Mouse (Mus musculus) adrenal gland, postnatal 10 days (tissue): Measurements from ENCODE around the gene Aatf. TPM values are rescaled to one million over a fixed set of nuclear protein-coding genes. Genes with fewer than 3 reads are reported as not detected.

Source experiments
- DNase-seq: peaks from one replicate; pipeline ENCODE4 v3.0.0; 2021; ENCODE audit warnings: mixed read lengths
- total RNA-seq, 2 experiments: library from RNA; stranded (reverse); gene quantifications; 2 replicates each; pipeline ENCODE4 v1.2.3; 2021

Gene Aatf
- total RNA-seq, 2 experiments from 2014 or later: 18.1 to 22.5 TPM

DNA sequence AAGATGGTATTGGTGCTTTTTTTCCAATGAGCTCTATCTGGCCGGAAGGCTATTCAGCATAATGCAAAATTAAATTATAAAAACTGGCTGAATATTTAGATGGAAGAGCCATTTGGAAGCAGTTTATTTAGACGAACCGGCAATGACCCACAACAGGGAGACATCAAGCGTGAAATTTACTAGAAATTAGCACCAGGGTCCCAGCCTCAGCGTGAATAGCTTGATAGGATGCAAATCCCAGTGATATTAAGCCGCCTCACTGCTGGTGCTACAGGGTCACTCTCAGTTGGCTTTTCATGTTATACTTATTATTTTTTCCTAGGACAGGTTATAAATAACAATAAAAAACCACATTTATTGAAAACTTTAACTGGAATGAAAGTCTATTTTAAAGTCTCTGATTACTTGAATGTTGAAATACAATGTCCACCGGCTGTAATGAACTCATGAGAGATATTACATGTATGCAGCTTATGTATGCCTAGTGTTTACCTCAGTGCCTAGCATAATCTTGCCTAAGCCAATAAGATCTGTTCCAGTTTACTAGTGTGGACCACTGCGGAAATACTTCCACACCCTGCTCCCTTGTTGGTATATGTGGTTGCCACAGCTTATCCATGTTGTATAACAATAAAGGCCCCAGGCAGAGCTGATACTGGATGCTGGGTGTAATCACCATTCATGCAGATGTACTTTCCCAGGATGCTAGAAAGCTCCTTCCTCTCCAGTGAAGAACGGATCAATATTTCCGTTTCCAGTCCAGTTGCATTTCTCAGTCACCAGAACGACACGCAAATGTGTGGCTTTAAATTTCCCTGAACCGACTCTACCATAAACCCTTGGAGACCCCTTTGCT is 136.6 kb downstream of the Aatf start:
- no peak for DNase-seq

DNA sequence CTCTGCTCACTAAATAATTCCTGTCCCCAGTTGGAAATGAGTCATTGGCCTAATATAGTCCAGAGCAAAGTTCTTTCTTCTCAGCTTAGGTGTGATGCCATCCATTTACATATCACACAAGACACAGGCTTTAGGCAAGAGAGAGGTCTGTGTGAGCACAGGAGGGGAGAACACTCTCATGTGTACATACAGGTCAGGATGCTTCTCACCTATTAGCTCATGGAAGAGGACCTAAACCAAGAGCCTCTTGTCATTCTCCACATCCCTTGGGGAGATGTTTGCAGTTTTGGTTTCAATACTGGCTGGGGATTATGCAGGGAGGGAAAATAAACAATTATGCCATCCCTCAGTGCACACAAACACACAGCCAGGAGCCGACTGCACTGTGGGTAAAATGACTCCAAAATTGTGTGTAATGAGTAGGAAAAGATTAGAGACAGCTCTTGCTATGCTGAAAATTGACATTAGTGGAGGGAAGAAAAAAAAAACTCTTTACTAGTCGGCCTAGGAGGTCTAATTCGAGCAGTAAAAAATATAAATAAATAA is 137.3 kb downstream of the Aatf start:
- DNase-seq: no peak

DNA sequence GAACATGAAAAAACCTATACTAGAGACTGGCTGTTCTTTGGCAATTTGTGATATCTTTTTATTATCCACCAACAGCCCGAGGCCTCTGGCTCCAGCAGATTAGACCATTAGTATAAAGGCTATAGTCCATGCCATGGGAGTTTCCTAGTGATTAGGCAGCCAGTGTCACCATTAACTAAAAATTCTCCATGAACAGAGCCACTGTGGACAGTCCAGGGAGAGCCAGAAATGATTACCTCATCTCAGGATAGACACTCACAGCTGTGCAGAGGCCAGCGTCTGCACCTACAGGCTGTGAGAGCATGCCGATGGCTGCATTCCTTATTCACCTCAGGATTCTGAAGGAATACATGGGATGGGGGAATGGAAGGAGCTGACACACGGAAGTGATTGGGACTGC is 140.2 kb downstream of the Aatf start:
- DNase-seq: no peak

Other genes with a start within 250 kb of the Aatf start
- gene Lhx1, start 12.0 kb upstream of the Aatf start, total RNA-seq: under 1 TPM in 1 of 2 experiments, not detected in 1; 0.15 TPM